25 mouse cellular contexts compared by ENCODE assay signal in genomic region chr9:44052855-44053254, GRCm38 (mm10). TPM values are rescaled to one million over a fixed set of nuclear protein-coding genes. Genes with fewer than 3 reads are reported as not detected.
A peak's percentile ranks its signal among the peaks of the same experiment; 100 is the strongest.
DNase-seq lines count a peak whose midpoint lies in the region; ATAC-seq and TF ChIP-seq lines count a peak whose summit lies in the region.
"Had no signal": no experiment of that assay in that cellular context is flagged by ENCODE, and none has a peak within 500 bp of the region (broad histone marks: within the 10 kb centered on the region; RNA-seq: fewer than 3 reads in every experiment).

No protein-coding gene starts in this region.

- DNase-seq in kidney, postnatal 0 days (ENCODE audit: low spot score) = no peak
- peak; percentile 53 for DNase-seq in thymus, adult 2 months
- DNase-seq in thymus, postnatal 0 days (ENCODE audit: low spot score) = no peak
- DNase-seq in stomach, postnatal 0 days (ENCODE audit: low spot score) = no peak
- no peak for DNase-seq in frontal cortex, postnatal 10 days (ENCODE audit: low spot score in 2 of 2)
- DNase-seq: B cell, adult 2 months; cerebellum, adult 11 months; cerebellum, adult 9-11 months; kidney, adult 18-20 months; kidney, postnatal 10 days; liver, postnatal 0 days; lung, postnatal 36 days; right cerebral cortex, postnatal 4 days had no signal

- no peaks in the 10 kb centered on the region for H3K9me3 ChIP-seq in kidney, postnatal 0 days (replicated peaks; ENCODE audit: low read length)
- H3K9me3 ChIP-seq in kidney, embryonic 16.5 days (ENCODE audit: low read length) = no peaks in the 10 kb centered on the region; the same call in 1 of the 2 replicates
- no peaks in the 10 kb centered on the region for H3K9me3 ChIP-seq in stomach, postnatal 0 days (ENCODE audit: control insufficient read depth, low read length)
- H3K9me3 ChIP-seq in forebrain, embryonic 12.5 days = 0 out of 2 replicates have a peak, but pooled peaks cover 3% of the 10 kb centered on the region
- H3K9me3 ChIP-seq: embryonic facial prominence, embryonic 10.5 days; hindbrain, embryonic 15.5 days; midbrain, embryonic 13.5 days; neural tube, embryonic 13.5 days had no signal

- WGBS in kidney, postnatal 0 days = 67% methylated on average over 3 of the region's 3 CpGs
- 69% methylated on average over 3 of the region's 3 CpGs for WGBS in kidney, embryonic 16.5 days
- 74% methylated on average over 3 of the region's 3 CpGs for WGBS in thymus, adult 2 months
- 60% methylated on average over 3 of the region's 3 CpGs for WGBS in stomach, postnatal 0 days
- 59% methylated on average over 3 of the region's 3 CpGs for WGBS in forebrain, embryonic 12.5 days

- no peak overlapping the region for H3K27ac ChIP-seq in kidney, postnatal 0 days
- no peak overlapping the region for H3K27ac ChIP-seq in kidney, embryonic 16.5 days (ENCODE audit: low read length)
- no peak overlapping the region for H3K27ac ChIP-seq in thymus, adult 2 months (ENCODE audit: control insufficient read depth, insufficient read depth, low read length)
- H3K27ac ChIP-seq in stomach, postnatal 0 days (replicated peaks) = no peak overlapping the region
- no peak overlapping the region for H3K27ac ChIP-seq in forebrain, embryonic 12.5 days
- H3K27ac ChIP-seq: embryonic facial prominence, embryonic 10.5 days; hindbrain, embryonic 15.5 days; limb, embryonic 12.5 days; midbrain, embryonic 13.5 days; neural tube, embryonic 13.5 days had no signal

- no peak overlapping the region for H3K4me2 ChIP-seq in kidney, postnatal 0 days (ENCODE audit: low read length)
- no peak overlapping the region for H3K4me2 ChIP-seq in kidney, embryonic 16.5 days (replicated peaks; ENCODE audit: low read depth, low read length)
- H3K4me2 ChIP-seq in stomach, postnatal 0 days (replicated peaks; ENCODE audit: low read depth) = no peak overlapping the region
- no peak overlapping the region for H3K4me2 ChIP-seq in forebrain, embryonic 12.5 days
- H3K4me2 ChIP-seq: heart, embryonic 11.5 days; hindbrain, embryonic 15.5 days; limb, embryonic 12.5 days; liver, embryonic 11.5 days; midbrain, embryonic 13.5 days; neural tube, embryonic 13.5 days had no signal

- H3K4me1 ChIP-seq in kidney, postnatal 0 days (replicated peaks; ENCODE audit: insufficient read depth, low read length) = no peaks in the 10 kb centered on the region
- H3K4me1 ChIP-seq in kidney, embryonic 16.5 days (ENCODE audit: insufficient read depth, low read length) = no peaks in the 10 kb centered on the region
- H3K4me1 ChIP-seq in thymus, adult 2 months (replicated peaks; ENCODE audit: control insufficient read depth, insufficient read depth, low read length) = peaks cover 24% of the 10 kb centered on the region
- no peaks in the 10 kb centered on the region for H3K4me1 ChIP-seq in stomach, postnatal 0 days (replicated peaks; ENCODE audit: control insufficient read depth, insufficient read depth)
- H3K4me1 ChIP-seq in forebrain, embryonic 12.5 days = no peaks in the 10 kb centered on the region
- H3K4me1 ChIP-seq: hindbrain, embryonic 15.5 days; limb, embryonic 12.5 days; megakaryocyte, embryonic 14.5 days; midbrain, embryonic 13.5 days; neural tube, embryonic 13.5 days had no signal

- no peak for TF ChIP-seq POLR2A in thymus, adult 2 months (IDR thresholded peaks at IDR 0.05; ENCODE audit: control insufficient read depth, extremely low read depth, insufficient read depth, low read length, poor library complexity)

- no peak overlapping the region for H3K4me3 ChIP-seq in kidney, postnatal 0 days (replicated peaks; ENCODE audit: low read depth, low read length)
- no peak overlapping the region for H3K4me3 ChIP-seq in kidney, embryonic 16.5 days (ENCODE audit: low read length)
- no peak overlapping the region for H3K4me3 ChIP-seq in thymus, adult 2 months (ENCODE audit: control insufficient read depth, insufficient read depth, low read length)
- no peak overlapping the region for H3K4me3 ChIP-seq in stomach, postnatal 0 days (ENCODE audit: low read depth, low read length)
- no peak overlapping the region for H3K4me3 ChIP-seq in forebrain, embryonic 12.5 days (replicated peaks)
- H3K4me3 ChIP-seq: embryonic facial prominence, embryonic 10.5 days; hindbrain, embryonic 15.5 days; limb, embryonic 12.5 days; megakaryocyte, embryonic 14.5 days; midbrain, embryonic 13.5 days; neural tube, embryonic 13.5 days had no signal

- TF ChIP-seq EP300 in stomach, postnatal 0 days (optimal IDR thresholded peaks at IDR 0.05) = no peak

- H3K36me3 ChIP-seq in kidney, postnatal 0 days (ENCODE audit: insufficient read depth, low read length) = no peaks in the 10 kb centered on the region
- no peaks in the 10 kb centered on the region for H3K36me3 ChIP-seq in kidney, embryonic 16.5 days (ENCODE audit: insufficient read depth, low read length)
- H3K36me3 ChIP-seq in thymus, adult 2 months (ENCODE audit: control insufficient read depth, insufficient read depth, low read length) = peaks cover 19% of the 10 kb centered on the region
- H3K36me3 ChIP-seq in stomach, postnatal 0 days (ENCODE audit: control insufficient read depth, insufficient read depth, low read length) = no peaks in the 10 kb centered on the region
- H3K36me3 ChIP-seq in forebrain, embryonic 12.5 days (replicated peaks) = no peaks in the 10 kb centered on the region
- H3K36me3 ChIP-seq: embryonic facial prominence, embryonic 10.5 days; hindbrain, embryonic 15.5 days; limb, embryonic 12.5 days; midbrain, embryonic 13.5 days; neural tube, embryonic 13.5 days had no signal

- ATAC-seq in kidney, postnatal 0 days (replicated peaks; ENCODE audit: low FRiP score, low read depth) = no peak
- ATAC-seq in kidney, embryonic 16.5 days (ENCODE audit: low FRiP score, low TSS enrichment) = no peak
- peak; percentile 43 for ATAC-seq in CD4-positive, CD25-positive, alpha-beta regulatory T cell, adult 4 months
- no peak for ATAC-seq in stomach, postnatal 0 days (ENCODE audit: low FRiP score, low TSS enrichment)
- ATAC-seq in forebrain, embryonic 12.5 days (ENCODE audit: low FRiP score) = no peak
- ATAC-seq: liver, postnatal 0 days; midbrain, embryonic 13.5 days had no signal

- no peaks in the 10 kb centered on the region for H3K27me3 ChIP-seq in kidney, postnatal 0 days (ENCODE audit: insufficient read depth, low read length)
- no peaks in the 10 kb centered on the region for H3K27me3 ChIP-seq in kidney, embryonic 16.5 days (ENCODE audit: insufficient read depth, low read length)
- no peaks in the 10 kb centered on the region for H3K27me3 ChIP-seq in thymus, adult 2 months (ENCODE audit: control insufficient read depth, insufficient read depth, low read length)
- H3K27me3 ChIP-seq in stomach, postnatal 0 days (ENCODE audit: control insufficient read depth, insufficient read depth, low read length) = no peaks in the 10 kb centered on the region
- H3K27me3 ChIP-seq in forebrain, embryonic 12.5 days = no peaks in the 10 kb centered on the region
- H3K27me3 ChIP-seq: hindbrain, embryonic 15.5 days; midbrain, embryonic 13.5 days; neural tube, embryonic 13.5 days had no signal

- no peak overlapping the region for H3K9ac ChIP-seq in kidney, postnatal 0 days (ENCODE audit: low read depth, low read length)
- H3K9ac ChIP-seq in kidney, embryonic 16.5 days (replicated peaks; ENCODE audit: low read length) = no peak overlapping the region
- no peak overlapping the region for H3K9ac ChIP-seq in stomach, postnatal 0 days (ENCODE audit: low read length)
- H3K9ac ChIP-seq in forebrain, embryonic 12.5 days = no peak overlapping the region
- H3K9ac ChIP-seq: hindbrain, embryonic 15.5 days; limb, embryonic 12.5 days; liver, postnatal 0 days; midbrain, embryonic 13.5 days; neural tube, embryonic 13.5 days had no signal

- peak; percentile 22; the same call in 1 of the 2 replicates for TF ChIP-seq CTCF in kidney, postnatal 0 days (IDR thresholded peaks at IDR 0.05; ENCODE audit: low read depth)
- TF ChIP-seq CTCF in thymus, adult 2 months (IDR thresholded peaks at IDR 0.05; ENCODE audit: borderline replicate concordance, control insufficient read depth, extremely low read depth, insufficient read depth, low read length, poor library complexity) = no peak
- peak; percentile 38 for TF ChIP-seq CTCF in stomach, postnatal 0 days (IDR thresholded peaks at IDR 0.05; ENCODE audit: low read depth)

RNA-seq across cellular contexts. Expression of gene Thy1, which starts 9.7 kb away (rescaled TPM):
- polyA plus RNA-seq in kidney, postnatal 0 days (2015; fragmentation: Nextera tagmentation; extraction: Ambion mirVana) = 9.9 and 13.6 TPM in 2 replicates
- 7.7 and 10.5 TPM in 2 replicates for polyA plus RNA-seq in kidney, embryonic 16.5 days (2015; fragmentation: Nextera tagmentation; extraction: Ambion mirVana)
- 3,068 and 3,478 TPM in 2 replicates for polyA plus RNA-seq in thymus, adult 2 months (2012; rRNA removed)
- 415 and 436 TPM in 2 replicates for polyA plus RNA-seq in thymus, postnatal 0 days (2015; fragmentation: Nextera tagmentation; extraction: Ambion mirVana)
- 100 to 1,000 TPM; 107 to 154 TPM for polyA plus RNA-seq in CD4-positive, CD25-positive, alpha-beta regulatory T cell, adult 4 months (2017; shearing (Covaris generic))
- polyA plus RNA-seq in stomach, postnatal 0 days (2015; fragmentation: Nextera tagmentation; extraction: Ambion mirVana) = 4.2 and 4.5 TPM in 2 replicates
- not detected in 2 replicates for polyA plus RNA-seq in forebrain, embryonic 12.5 days (2016; fragmentation: Nextera tagmentation; extraction: Ambion mirVana)
- polyA plus RNA-seq: limb, embryonic 12.5 days had no signal

RNA-seq across cellular contexts. Expression of gene Usp2, which starts 14.0 kb away (rescaled TPM):
- polyA plus RNA-seq in kidney, postnatal 0 days (2015; fragmentation: Nextera tagmentation; extraction: Ambion mirVana) = 62.9 and 72.1 TPM in 2 replicates
- polyA plus RNA-seq in kidney, embryonic 16.5 days (2015; fragmentation: Nextera tagmentation; extraction: Ambion mirVana) = 53.9 and 57.7 TPM in 2 replicates
- polyA plus RNA-seq in thymus, adult 2 months (2012; rRNA removed) = 4.5 and 6.8 TPM in 2 replicates
- polyA plus RNA-seq in thymus, postnatal 0 days (2015; fragmentation: Nextera tagmentation; extraction: Ambion mirVana) = 7.4 and 13.1 TPM in 2 replicates
- 1 to 10 TPM; 3.7 to 5.2 TPM for polyA plus RNA-seq in CD4-positive, CD25-positive, alpha-beta regulatory T cell, adult 4 months (2017; shearing (Covaris generic))
- polyA plus RNA-seq in stomach, postnatal 0 days (2015; fragmentation: Nextera tagmentation; extraction: Ambion mirVana) = 11.6 and 20.2 TPM in 2 replicates
- polyA plus RNA-seq in forebrain, embryonic 12.5 days (2016; fragmentation: Nextera tagmentation; extraction: Ambion mirVana) = 10.2 and 14.6 TPM in 2 replicates

RNA-seq across cellular contexts. Expression of gene Mfrp, which starts 48.7 kb away (rescaled TPM):
- polyA plus RNA-seq in kidney, postnatal 0 days (2015; fragmentation: Nextera tagmentation; extraction: Ambion mirVana) = 0.11 and 0.16 TPM in 2 replicates
- 0.10 and 0.25 TPM in 2 replicates for polyA plus RNA-seq in kidney, embryonic 16.5 days (2015; fragmentation: Nextera tagmentation; extraction: Ambion mirVana)
- 0.09 TPM in 1 of 2 replicates, not detected in the other for polyA plus RNA-seq in thymus, adult 2 months (2012; rRNA removed)
- not detected in 2 replicates for polyA plus RNA-seq in thymus, postnatal 0 days (2015; fragmentation: Nextera tagmentation; extraction: Ambion mirVana)
- not detected for polyA plus RNA-seq in CD4-positive, CD25-positive, alpha-beta regulatory T cell, adult 4 months (2017; shearing (Covaris generic))
- not detected in 2 replicates for polyA plus RNA-seq in stomach, postnatal 0 days (2015; fragmentation: Nextera tagmentation; extraction: Ambion mirVana)
- 0.27 and 0.33 TPM in 2 replicates for polyA plus RNA-seq in forebrain, embryonic 12.5 days (2016; fragmentation: Nextera tagmentation; extraction: Ambion mirVana)
- polyA plus RNA-seq: heart, postnatal 0 days; liver, postnatal 0 days; neural tube, embryonic 13.5 days had no signal

RNA-seq across cellular contexts. Expression of gene C1qtnf5, which starts 54.2 kb away (rescaled TPM):
- polyA plus RNA-seq in kidney, postnatal 0 days (2015; fragmentation: Nextera tagmentation; extraction: Ambion mirVana) = 9.7 and 12.3 TPM in 2 replicates
- 4.7 and 5.7 TPM in 2 replicates for polyA plus RNA-seq in kidney, embryonic 16.5 days (2015; fragmentation: Nextera tagmentation; extraction: Ambion mirVana)
- polyA plus RNA-seq in thymus, adult 2 months (2012; rRNA removed) = 3.4 and 5.0 TPM in 2 replicates
- polyA plus RNA-seq in thymus, postnatal 0 days (2015; fragmentation: Nextera tagmentation; extraction: Ambion mirVana) = 1.2 and 2.0 TPM in 2 replicates
- not detected for polyA plus RNA-seq in CD4-positive, CD25-positive, alpha-beta regulatory T cell, adult 4 months (2017; shearing (Covaris generic))
- polyA plus RNA-seq in stomach, postnatal 0 days (2015; fragmentation: Nextera tagmentation; extraction: Ambion mirVana) = 5.3 and 6.5 TPM in 2 replicates
- polyA plus RNA-seq in forebrain, embryonic 12.5 days (2016; fragmentation: Nextera tagmentation; extraction: Ambion mirVana) = 0.58 and 0.73 TPM in 2 replicates
